Mouse (Mus musculus): ENCODE data around the gene Shisa5.

Shisa5 gene

GRCm38 (mm10) chr9:109038086-109038895 lies at the start of gene Shisa5:
TSS of gene Shisa5 (plus strand) at chr9:109038565.
- no peak for ATAC-seq (ENCODE audit: insufficient number of reproducible peaks, low FRiP score, low TSS enrichment)

GRCm38 (mm10) chr9:108989802-108990461 lies 48.4 kb upstream of the Shisa5 start:
- ATAC-seq (ENCODE audit: insufficient number of reproducible peaks, low FRiP score, low TSS enrichment) = no peak

- ATAC-seq (ENCODE audit: insufficient number of reproducible peaks, low FRiP score, low TSS enrichment) = no peak
Observed at GRCm38 (mm10) chr9:108990462-108990820, 47.9 kb upstream of the Shisa5 start.

GRCm38 (mm10) chr9:108991428-108992084 lies 46.8 kb upstream of the Shisa5 start, which contains the start of gene Pfkfb4:
TSS of gene Pfkfb4 (plus strand) at chr9:108991778.
- ATAC-seq (ENCODE audit: insufficient number of reproducible peaks, low FRiP score, low TSS enrichment) = peak; percentile 88

- ATAC-seq (ENCODE audit: insufficient number of reproducible peaks, low FRiP score, low TSS enrichment) = no peak
Observed at GRCm38 (mm10) chr9:108992085-108992469, 46.3 kb upstream of the Shisa5 start.

- no peak for ATAC-seq (ENCODE audit: insufficient number of reproducible peaks, low FRiP score, low TSS enrichment)
Observed at GRCm38 (mm10) chr9:108992620-108993361, 45.6 kb upstream of the Shisa5 start.

- ATAC-seq (ENCODE audit: insufficient number of reproducible peaks, low FRiP score, low TSS enrichment) = no peak
Observed at GRCm38 (mm10) chr9:108996411-108996810, 42.0 kb upstream of the Shisa5 start.

GRCm38 (mm10) chr9:108998287-108999166 lies 39.8 kb upstream of the Shisa5 start:
- ATAC-seq (ENCODE audit: insufficient number of reproducible peaks, low FRiP score, low TSS enrichment) = no peak

GRCm38 (mm10) chr9:108999167-108999526 lies 39.2 kb upstream of the Shisa5 start:
- no peak for ATAC-seq (ENCODE audit: insufficient number of reproducible peaks, low FRiP score, low TSS enrichment)

GRCm38 (mm10) chr9:109000726-109001125 lies 37.6 kb upstream of the Shisa5 start:
- peak; percentile 54; the same call in 1 of the 2 replicates for ATAC-seq (ENCODE audit: insufficient number of reproducible peaks, low FRiP score, low TSS enrichment)

GRCm38 (mm10) chr9:109003201-109003600 lies 35.2 kb upstream of the Shisa5 start:
- no peak for ATAC-seq (ENCODE audit: insufficient number of reproducible peaks, low FRiP score, low TSS enrichment)

- no peak for ATAC-seq (ENCODE audit: insufficient number of reproducible peaks, low FRiP score, low TSS enrichment)
Observed at GRCm38 (mm10) chr9:109007025-109007780, 31.2 kb upstream of the Shisa5 start.

- ATAC-seq (ENCODE audit: insufficient number of reproducible peaks, low FRiP score, low TSS enrichment) = no peak
Observed at GRCm38 (mm10) chr9:109008081-109008480, 30.3 kb upstream of the Shisa5 start.

GRCm38 (mm10) chr9:109008994-109009635 lies 29.2 kb upstream of the Shisa5 start:
- no peak for ATAC-seq (ENCODE audit: insufficient number of reproducible peaks, low FRiP score, low TSS enrichment)

- no peak for ATAC-seq (ENCODE audit: insufficient number of reproducible peaks, low FRiP score, low TSS enrichment)
Observed at GRCm38 (mm10) chr9:109009636-109010315, 28.6 kb upstream of the Shisa5 start.

- no peak for ATAC-seq (ENCODE audit: insufficient number of reproducible peaks, low FRiP score, low TSS enrichment)
Observed at GRCm38 (mm10) chr9:109010316-109010690, 28.1 kb upstream of the Shisa5 start.

GRCm38 (mm10) chr9:109015397-109015796 lies 23.0 kb upstream of the Shisa5 start:
- no peak for ATAC-seq (ENCODE audit: insufficient number of reproducible peaks, low FRiP score, low TSS enrichment)

All from cerebellum, adult (tissue).